Mouse (Mus musculus) erythroblast, embryonic 14.5 days (primary cell): ENCODE measurements at regions not wholly inside any gene's neighbourhood (a gene's known extent, or its start where the extent isn't known, plus 50 kb on each side); places are given as distances from the start of the nearest gene placed in this dataset.

Experiments used
- GATA1 ChIP-seq: IDR thresholded peaks from 2 replicates; pipeline ENCODE4 v1.6.1; 2012; ENCODE audit warnings: low read length, inconsistent platforms, mixed read lengths
- TAL1 ChIP-seq: IDR thresholded peaks from 3 replicates; pipeline ENCODE4 v1.6.1; 2012; ENCODE audit warnings: low read length, inconsistent platforms, mixed read lengths

- peak; percentile 64 for TF ChIP-seq TAL1
- peak; percentile 49; the same call in 1 of the 2 replicates for TF ChIP-seq GATA1
Measured at GRCm38 (mm10) chr19:56189185-56189584, 97.8 kb upstream of the Habp2 start.
